Mouse (Mus musculus): ENCODE measurements around the gene Nanp. TPM values are rescaled to one million over a fixed set of nuclear protein-coding genes. Genes with fewer than 3 reads are reported as not detected.

The Nanp gene
- polyA plus RNA-seq (2016; fragmentation: Nextera tagmentation; extraction: Ambion mirVana) = 74.4 and 76.2 TPM in 2 replicates

- Histone ChIP-seq H3K4me2 (peak within 1 kb of the TSS; percentile 88), H3K9ac (peak within 1 kb of the TSS; percentile 100), H3K4me3 (peak within 1 kb of the TSS; percentile 95), H3K27me3 (replicated peaks) (no peaks in the 10 kb centered on the region), H3K4me1 (peaks cover 53% of the 10 kb centered on the region), H3K9me3 (replicated peaks) (no peaks in the 10 kb centered on the region), H3K27ac (peak within 1 kb of the TSS; percentile 96), H3K36me3 (peaks cover 16% of the 10 kb centered on the region)
- peak; percentile 84 for ATAC-seq
- WGBS (ENCODE audit: insufficient replicate concordance) = under 1% methylated on average over 34 of the region's 34 CpGs
Observed at GRCm38 (mm10) chr2:151039232-151039695, at the start of gene Nanp, which contains the start of gene Ninl. Nanp (minus strand) TSS chr2:151039398. Ninl (minus strand) TSS chr2:151039382.

DNA sequence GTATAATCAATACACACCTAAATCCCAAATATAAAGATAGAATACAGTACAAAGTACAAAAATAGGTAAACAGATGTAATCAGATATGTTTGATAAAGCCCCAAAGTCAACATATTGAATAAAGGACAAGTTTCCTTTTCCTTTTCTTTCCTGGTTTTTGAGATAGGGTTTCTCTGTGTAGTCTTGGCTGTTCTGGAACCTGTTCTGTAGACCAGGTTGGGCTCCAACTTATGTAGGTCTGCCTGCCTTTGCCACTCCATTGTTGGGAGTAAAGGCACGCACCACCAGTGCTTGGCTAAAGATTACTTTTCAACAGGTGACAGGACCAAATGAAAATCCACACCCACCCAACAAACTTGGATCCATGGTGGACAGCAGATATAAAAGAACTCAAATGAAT, 17.4 kb upstream of the Nanp start:
- Histone ChIP-seq H3K27me3 (replicated peaks) (no peaks in the 10 kb centered on the region), H3K4me1 (no peaks in the 10 kb centered on the region), H3K9me3 (replicated peaks) (no peaks in the 10 kb centered on the region), H3K36me3 (no peaks in the 10 kb centered on the region), H3K4me3 (no peak overlapping the region), H3K4me2 (no peak overlapping the region), H3K9ac (no peak overlapping the region), H3K27ac (no peak overlapping the region)
- ATAC-seq = no peak
- WGBS (ENCODE audit: insufficient replicate concordance) = 78% methylated on average over 1 of the region's 1 CpGs

GRCm38 (mm10) chr2:151040411-151040810, 1.2 kb upstream of the Nanp start:
- Histone ChIP-seq H3K4me3 (peak overlapping the region; percentile 95; the same call in 1 of the 2 replicates), H3K4me1 (peaks cover 41% of the 10 kb centered on the region), H3K27ac (no peak overlapping the region), H3K4me2 (peak overlapping the region; percentile 88), H3K9me3 (replicated peaks) (no peaks in the 10 kb centered on the region), H3K36me3 (peaks cover 4% of the 10 kb centered on the region; the same call in 1 of the 2 replicates), H3K9ac (no peak overlapping the region), H3K27me3 (replicated peaks) (no peaks in the 10 kb centered on the region)
- 79% methylated on average over 1 of the region's 1 CpGs for WGBS (ENCODE audit: insufficient replicate concordance)
- ATAC-seq = no peak

GRCm38 (mm10) chr2:151039726-151040125, 528 bp upstream of the Nanp start:
- H3K27me3 ChIP-seq (replicated peaks) = no peaks in the 10 kb centered on the region
- peak overlapping the region; percentile 82 for H3K27ac ChIP-seq
- no peaks in the 10 kb centered on the region for H3K9me3 ChIP-seq (replicated peaks)
- peak overlapping the region; percentile 95 for H3K4me3 ChIP-seq
- ATAC-seq = peak; percentile 5; the same call in 1 of the 2 replicates
- peak overlapping the region; percentile 88 for H3K4me2 ChIP-seq
- peak overlapping the region; percentile 100 for H3K9ac ChIP-seq
- 34% methylated on average over 8 of the region's 8 CpGs for WGBS (ENCODE audit: insufficient replicate concordance)
- peaks cover 11% of the 10 kb centered on the region for H3K36me3 ChIP-seq
- H3K4me1 ChIP-seq = peaks cover 48% of the 10 kb centered on the region

DNA sequence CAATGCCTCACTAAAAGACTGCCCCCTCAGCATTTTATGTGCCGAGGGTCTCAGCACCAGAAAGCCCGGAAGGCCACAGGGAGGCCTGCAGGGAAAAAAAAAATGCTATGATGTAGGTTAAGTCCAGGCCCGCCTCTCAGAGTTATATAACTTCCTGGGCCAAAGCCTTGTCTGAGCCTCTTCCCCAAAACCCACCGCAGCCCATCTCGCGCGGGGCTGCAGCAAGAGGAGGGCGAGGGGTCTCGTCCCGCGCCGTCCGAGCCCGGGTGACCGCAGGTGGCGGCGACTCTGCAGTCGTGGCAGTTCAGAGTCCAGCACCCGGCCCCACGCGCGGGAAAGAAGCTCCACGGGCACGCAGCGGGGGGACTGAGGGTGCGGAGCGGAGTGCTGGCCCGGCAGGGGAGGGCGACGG, 381 bp downstream of the Nanp start:
- H3K4me1 ChIP-seq = peaks cover 57% of the 10 kb centered on the region
- WGBS (ENCODE audit: insufficient replicate concordance) = under 1% methylated on average over 30 of the region's 30 CpGs

DNA sequence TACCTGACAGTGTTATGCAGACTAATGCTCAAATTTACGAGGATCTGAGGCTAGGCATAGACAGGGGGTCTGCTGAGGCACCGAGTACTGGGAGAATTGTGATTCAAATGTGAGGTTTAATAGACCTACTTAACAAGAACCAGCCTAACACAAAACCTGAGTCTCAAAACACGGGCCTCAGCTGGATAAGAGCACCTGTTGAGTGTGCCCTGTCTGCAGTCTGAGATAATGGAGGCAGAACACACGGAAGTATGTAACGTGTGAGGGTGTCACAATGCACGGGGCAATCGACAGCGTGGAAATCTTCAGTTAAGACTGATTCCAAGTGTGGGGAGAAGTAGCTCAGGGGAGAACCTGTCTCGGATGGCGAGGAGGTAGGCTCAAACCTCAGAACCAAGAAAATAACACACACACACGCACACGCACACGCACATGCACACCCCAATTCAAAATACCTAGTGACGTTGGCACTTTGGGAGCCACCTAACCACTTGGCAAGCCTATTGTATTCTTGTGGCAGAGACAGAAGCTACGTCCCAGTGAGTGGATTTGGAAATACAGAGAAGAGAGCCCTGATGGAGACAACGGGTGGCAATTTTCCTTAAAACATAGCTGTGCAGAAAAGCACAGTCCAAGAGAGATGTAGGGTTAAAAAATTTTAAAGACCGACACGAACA, 1.2 kb downstream of the Nanp start:
- Histone ChIP-seq H3K36me3 (peaks cover 26% of the 10 kb centered on the region), H3K27me3 (replicated peaks) (no peaks in the 10 kb centered on the region), H3K9me3 (replicated peaks) (no peaks in the 10 kb centered on the region), H3K4me1 (peaks cover 64% of the 10 kb centered on the region), H3K9ac (peak overlapping the region; percentile 100), H3K4me2 (peak overlapping the region; percentile 88), H3K27ac (peak overlapping the region; percentile 96), H3K4me3 (peak overlapping the region; percentile 95)
- ATAC-seq = peak; percentile 85
- 22% methylated on average over 18 of the region's 18 CpGs for WGBS (ENCODE audit: insufficient replicate concordance)

More for the DNA sequence above, 381 bp downstream of the Nanp start:
- H3K9me3 ChIP-seq (replicated peaks) = no peaks in the 10 kb centered on the region
- peak overlapping the region; percentile 88 for H3K4me2 ChIP-seq
- H3K36me3 ChIP-seq = peaks cover 20% of the 10 kb centered on the region
- H3K27me3 ChIP-seq (replicated peaks) = no peaks in the 10 kb centered on the region
- H3K4me3 ChIP-seq = peak overlapping the region; percentile 95
- no peak; the same call in none of the 2 replicates for ATAC-seq
- H3K9ac ChIP-seq = peak overlapping the region; percentile 100
- peak overlapping the region; percentile 96 for H3K27ac ChIP-seq

GRCm38 (mm10) chr2:151037292-151037691, 1.9 kb downstream of the Nanp start:
- Histone ChIP-seq H3K4me2 (peak overlapping the region; percentile 88), H3K27me3 (replicated peaks) (no peaks in the 10 kb centered on the region), H3K4me1 (peaks cover 71% of the 10 kb centered on the region), H3K4me3 (peak overlapping the region; percentile 95), H3K27ac (peak overlapping the region; percentile 96), H3K36me3 (peaks cover 33% of the 10 kb centered on the region), H3K9me3 (replicated peaks) (no peaks in the 10 kb centered on the region), H3K9ac (peak overlapping the region; percentile 100)
- peak; percentile 30; the same call in 1 of the 2 replicates for ATAC-seq
- WGBS (ENCODE audit: insufficient replicate concordance) = 26% methylated on average over 1 of the region's 1 CpGs

DNA sequence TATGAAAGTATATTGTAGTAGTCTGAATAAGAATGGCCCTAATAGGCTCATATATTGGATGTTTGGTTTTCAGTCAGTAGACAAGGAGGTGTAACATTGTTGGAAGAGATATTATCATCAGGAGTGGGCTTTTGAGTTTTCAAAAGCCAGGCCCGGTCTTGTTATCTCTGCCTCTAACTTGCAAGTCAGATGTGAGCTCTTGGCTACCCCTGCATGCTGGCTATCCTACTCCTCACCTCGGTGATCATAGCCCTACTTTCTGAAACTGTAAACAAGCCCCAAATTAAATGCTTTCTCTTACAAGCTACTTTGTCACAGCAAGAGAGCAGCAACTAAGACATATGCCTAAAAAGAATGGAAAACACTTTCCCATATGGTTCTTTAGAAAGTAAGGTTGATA, 2.5 kb downstream of the Nanp start:
- Histone ChIP-seq H3K4me2 (peak overlapping the region; percentile 88), H3K36me3 (peaks cover 35% of the 10 kb centered on the region), H3K27ac (peak overlapping the region; percentile 96), H3K9me3 (replicated peaks) (no peaks in the 10 kb centered on the region), H3K4me3 (peak overlapping the region; percentile 95), H3K9ac (peak overlapping the region; percentile 100), H3K27me3 (replicated peaks) (no peaks in the 10 kb centered on the region), H3K4me1 (peaks cover 72% of the 10 kb centered on the region)
- ATAC-seq = no peak
- 33% methylated on average over 2 of the region's 2 CpGs for WGBS (ENCODE audit: insufficient replicate concordance)

- H3K27ac ChIP-seq = peak overlapping the region; percentile 60
Observed at GRCm38 (mm10) chr2:151034435-151034834, 4.8 kb downstream of the Nanp start.

DNA sequence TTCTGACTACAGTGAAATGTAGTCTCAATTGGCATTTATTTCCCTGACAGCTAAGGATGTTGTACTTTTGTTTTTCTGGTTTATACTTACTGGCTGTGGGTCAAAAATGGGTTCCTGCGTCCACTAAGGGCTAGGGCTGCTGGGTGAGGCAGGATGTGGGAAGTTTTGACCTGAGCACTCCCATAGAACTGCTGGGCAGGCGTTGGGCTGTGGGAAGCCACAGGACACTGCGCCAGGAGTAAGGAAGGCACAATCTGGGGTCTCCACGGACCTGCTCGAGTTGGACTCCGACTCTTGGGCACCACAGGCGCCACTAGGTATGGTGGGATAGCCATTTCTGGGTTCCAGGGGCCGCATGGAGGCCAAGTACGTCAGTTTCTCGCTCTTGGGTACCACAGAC, 18.0 kb downstream of the Nanp start:
- H3K4me3 ChIP-seq = no peak overlapping the region
- H3K27me3 ChIP-seq (replicated peaks) = no peaks in the 10 kb centered on the region; the same call in 1 of the 2 replicates
- H3K9ac ChIP-seq = no peak overlapping the region
- peaks cover 38% of the 10 kb centered on the region for H3K36me3 ChIP-seq
- 82% methylated on average over 10 of the region's 10 CpGs for WGBS (ENCODE audit: insufficient replicate concordance)
- no peak overlapping the region for H3K4me2 ChIP-seq
- H3K9me3 ChIP-seq (replicated peaks) = no peaks in the 10 kb centered on the region
- no peak for ATAC-seq
- H3K27ac ChIP-seq = no peak overlapping the region
- no peaks in the 10 kb centered on the region for H3K4me1 ChIP-seq

More at GRCm38 (mm10) chr2:151034435-151034834, 4.8 kb downstream of the Nanp start:
- Histone ChIP-seq H3K4me3 (no peak overlapping the region), H3K27me3 (replicated peaks) (no peaks in the 10 kb centered on the region), H3K9ac (peak overlapping the region; percentile 39; the same call in 1 of the 2 replicates), H3K36me3 (peaks cover 39% of the 10 kb centered on the region), H3K4me1 (peaks cover 60% of the 10 kb centered on the region), H3K4me2 (no peak overlapping the region), H3K9me3 (replicated peaks) (no peaks in the 10 kb centered on the region)
- no peak for ATAC-seq
- 87% methylated on average over 3 of the region's 3 CpGs for WGBS (ENCODE audit: insufficient replicate concordance)

DNA sequence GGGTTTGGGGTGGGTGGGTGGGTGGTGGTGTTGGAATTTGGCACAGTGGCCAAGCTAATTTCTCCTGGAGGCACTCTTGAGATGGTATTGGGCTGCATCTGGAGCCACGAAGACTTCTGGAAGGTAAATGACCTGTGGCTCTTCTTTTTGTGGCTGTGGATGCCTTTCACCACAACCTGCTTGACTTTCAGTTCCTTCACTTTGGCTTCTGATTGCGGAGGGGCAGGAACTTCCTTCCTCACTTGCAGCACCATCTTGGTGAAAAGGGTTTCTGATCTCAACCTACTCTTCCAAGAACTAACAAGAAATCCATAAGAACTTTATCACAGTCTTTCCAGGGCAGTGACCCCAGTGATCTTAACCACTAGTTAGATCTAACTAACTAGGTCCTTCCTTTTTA, 23.9 kb downstream of the Nanp start:
- H3K4me3 ChIP-seq = no peak overlapping the region
- H3K9ac ChIP-seq = no peak overlapping the region
- H3K27ac ChIP-seq = no peak overlapping the region
- no peaks in the 10 kb centered on the region for H3K9me3 ChIP-seq (replicated peaks)
- no peak overlapping the region for H3K4me2 ChIP-seq
- peaks cover 7% of the 10 kb centered on the region; the same call in 1 of the 2 replicates for H3K27me3 ChIP-seq (replicated peaks)
- ATAC-seq = no peak
- no peaks in the 10 kb centered on the region for H3K36me3 ChIP-seq
- peaks cover 18% of the 10 kb centered on the region for H3K4me1 ChIP-seq
- 44% methylated on average over 2 of the region's 2 CpGs for WGBS (ENCODE audit: insufficient replicate concordance)

DNA sequence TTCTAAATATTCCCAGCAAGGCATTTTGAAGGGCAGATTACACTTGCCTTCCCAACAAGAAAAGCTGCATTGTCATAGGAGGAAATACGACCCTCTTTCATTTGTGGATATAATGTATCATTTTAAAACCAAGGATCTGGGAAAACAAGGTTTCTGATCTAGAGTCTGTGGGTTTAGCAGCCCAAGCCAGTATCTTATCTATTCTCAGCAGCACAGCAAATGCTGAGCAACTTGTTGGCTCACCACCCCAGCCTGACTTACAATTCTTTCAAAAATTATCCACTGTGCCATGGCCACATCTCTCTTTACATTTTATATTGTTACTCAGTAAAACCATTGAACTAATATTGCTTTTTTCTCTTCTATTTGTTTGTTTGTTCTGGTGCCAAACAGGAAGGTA, 27.9 kb downstream of the Nanp start:
- peaks cover 51% of the 10 kb centered on the region for H3K4me1 ChIP-seq
- WGBS (ENCODE audit: insufficient replicate concordance) = 20% methylated on average over 1 of the region's 1 CpGs
- H3K4me3 ChIP-seq = peak overlapping the region; percentile 26; the same call in 1 of the 2 replicates
- no peaks in the 10 kb centered on the region for H3K9me3 ChIP-seq (replicated peaks)
- peak overlapping the region; percentile 89 for H3K27ac ChIP-seq
- 0 out of 2 replicates have a peak, but pooled peaks cover 7% of the 10 kb centered on the region for H3K27me3 ChIP-seq (replicated peaks)
- peak; percentile 70 for ATAC-seq
- peak overlapping the region; percentile 59 for H3K9ac ChIP-seq
- H3K36me3 ChIP-seq = no peaks in the 10 kb centered on the region
- peak overlapping the region; percentile 64 for H3K4me2 ChIP-seq

Data from liver, embryonic 12.5 days (tissue).